Mouse (Mus musculus) megakaryocyte, embryonic 14.5 days (primary cell): ENCODE measurements around the gene Pde11a. TPM values are rescaled to one million over a fixed set of nuclear protein-coding genes. Genes with fewer than 3 reads are reported as not detected.

ENCODE experiments used
- H3K27me3 ChIP-seq: replicated peaks from 2 replicates; pipeline ENCODE3; 2012; ENCODE audit warnings: inconsistent platforms
- H3K36me3 ChIP-seq: replicated peaks from 2 replicates; pipeline ENCODE3; 2012; ENCODE audit warnings: low read length, inconsistent platforms, mixed read lengths
- H3K4me1 ChIP-seq: 2 replicates; pipeline ENCODE4 v1.6.1; 2012; ENCODE audit warnings: inconsistent platforms
- H3K4me3 ChIP-seq: replicated peaks from 2 replicates; pipeline ENCODE3; 2012; ENCODE audit warnings: moderate library complexity, mild to moderate bottlenecking, inconsistent platforms
- H3K9me3 ChIP-seq: 2 replicates; pipeline ENCODE4 v1.6.1; 2012; ENCODE audit warnings: inconsistent platforms
- FLI1 ChIP-seq: IDR thresholded peaks from 2 replicates; pipeline ENCODE4 v1.6.1; 2012; ENCODE audit warnings: low read length, inconsistent platforms, mixed read lengths
- GATA1 ChIP-seq: IDR thresholded peaks from 3 replicates; pipeline ENCODE4 v1.6.1; 2012; ENCODE audit warnings: mixed read lengths, low read length, inconsistent platforms, borderline replicate concordance
- polyA plus RNA-seq: library from polyadenylated mRNA; stranded (reverse); fragments of >175 nt; gene quantifications from 2 replicates; pipeline ENCODE4 v1.2.3, GENCODE M21; 2012; ENCODE audit warnings: low replicate concordance; ENCODE audit not compliant: insufficient read depth

Pde11a gene
- polyA plus RNA-seq, 1 experiment: not detected

- H3K9me3 ChIP-seq: peaks cover 14% of the 10 kb centered on the region
- no peaks in the 10 kb centered on the region for H3K27me3 ChIP-seq
- H3K4me3 ChIP-seq: no peak overlapping the region
- TF ChIP-seq GATA1: no peak
- no peak for TF ChIP-seq FLI1
- H3K36me3 ChIP-seq: no peaks in the 10 kb centered on the region
- H3K4me1 ChIP-seq: peaks cover 6% of the 10 kb centered on the region; the same call in 1 of the 2 replicates
Observed at GRCm38 (mm10) chr2:76264258-76264657, 74.3 kb downstream of the Pde11a start.

GRCm38 (mm10) chr2:76262661-76263060 is 75.9 kb downstream of the Pde11a start:
- Histone ChIP-seq H3K36me3 (no peaks in the 10 kb centered on the region), H3K4me1 (peaks cover 6% of the 10 kb centered on the region; the same call in 1 of the 2 replicates), H3K27me3 (no peaks in the 10 kb centered on the region), H3K4me3 (no peak overlapping the region), H3K9me3 (peaks cover 14% of the 10 kb centered on the region)
- TF ChIP-seq FLI1 (no peak), GATA1 (no peak)

GRCm38 (mm10) chr2:76254833-76255232 is 83.7 kb downstream of the Pde11a start:
- Histone ChIP-seq H3K9me3 (peaks cover 4% of the 10 kb centered on the region; the same call in 1 of the 2 replicates), H3K4me1 (0 out of 2 replicates have a peak, but pooled peaks cover 5% of the 10 kb centered on the region), H3K4me3 (peak overlapping the region; percentile 66), H3K36me3 (no peaks in the 10 kb centered on the region), H3K27me3 (no peaks in the 10 kb centered on the region)
- TF ChIP-seq FLI1 (no peak), GATA1 (no peak)

GRCm38 (mm10) chr2:76251379-76251778 is 87.2 kb downstream of the Pde11a start:
- no peaks in the 10 kb centered on the region for H3K36me3 ChIP-seq
- H3K9me3 ChIP-seq: peaks cover 4% of the 10 kb centered on the region; the same call in 1 of the 2 replicates
- H3K4me3 ChIP-seq: no peak overlapping the region
- 0 out of 2 replicates have a peak, but pooled peaks cover 5% of the 10 kb centered on the region for H3K4me1 ChIP-seq
- H3K27me3 ChIP-seq: no peaks in the 10 kb centered on the region
- TF ChIP-seq FLI1 (no peak), GATA1 (no peak)

GRCm38 (mm10) chr2:76248242-76248641 is 90.3 kb downstream of the Pde11a start:
- Histone ChIP-seq H3K9me3 (peaks cover 4% of the 10 kb centered on the region; the same call in 1 of the 2 replicates), H3K4me3 (no peak overlapping the region), H3K27me3 (no peaks in the 10 kb centered on the region), H3K36me3 (no peaks in the 10 kb centered on the region), H3K4me1 (no peaks in the 10 kb centered on the region)
- TF ChIP-seq GATA1 (no peak), FLI1 (no peak)

- no peak overlapping the region for H3K4me3 ChIP-seq
- no peak for TF ChIP-seq GATA1
- H3K4me1 ChIP-seq: no peaks in the 10 kb centered on the region
- no peaks in the 10 kb centered on the region for H3K27me3 ChIP-seq
- H3K9me3 ChIP-seq: peaks cover 13% of the 10 kb centered on the region; the same call in 1 of the 2 replicates
- H3K36me3 ChIP-seq: no peaks in the 10 kb centered on the region
Observed at GRCm38 (mm10) chr2:76239175-76239574, 99.4 kb downstream of the Pde11a start.

GRCm38 (mm10) chr2:76238496-76238895 is 100.1 kb downstream of the Pde11a start:
- Histone ChIP-seq H3K36me3 (no peaks in the 10 kb centered on the region), H3K9me3 (peaks cover 13% of the 10 kb centered on the region; the same call in 1 of the 2 replicates), H3K4me1 (no peaks in the 10 kb centered on the region), H3K4me3 (no peak overlapping the region), H3K27me3 (no peaks in the 10 kb centered on the region)
- TF ChIP-seq FLI1 (no peak), GATA1 (no peak)

- no peak overlapping the region for H3K4me3 ChIP-seq
- no peaks in the 10 kb centered on the region for H3K27me3 ChIP-seq
- TF ChIP-seq FLI1: no peak
- no peak for TF ChIP-seq GATA1
- H3K9me3 ChIP-seq: peaks cover 13% of the 10 kb centered on the region; the same call in 1 of the 2 replicates
- H3K36me3 ChIP-seq: no peaks in the 10 kb centered on the region
- H3K4me1 ChIP-seq: no peaks in the 10 kb centered on the region
Observed at GRCm38 (mm10) chr2:76237638-76238420, 100.7 kb downstream of the Pde11a start.

- H3K36me3 ChIP-seq: no peaks in the 10 kb centered on the region
- no peaks in the 10 kb centered on the region for H3K27me3 ChIP-seq
- no peaks in the 10 kb centered on the region for H3K9me3 ChIP-seq
- no peak overlapping the region for H3K4me3 ChIP-seq
- H3K4me1 ChIP-seq: peaks cover 12% of the 10 kb centered on the region
- no peak for TF ChIP-seq FLI1
- no peak for TF ChIP-seq GATA1
Observed at GRCm38 (mm10) chr2:76220364-76221108, 118.0 kb downstream of the Pde11a start.

GRCm38 (mm10) chr2:76219540-76219939 is 119.0 kb downstream of the Pde11a start:
- H3K36me3 ChIP-seq: no peaks in the 10 kb centered on the region
- H3K4me1 ChIP-seq: peaks cover 16% of the 10 kb centered on the region
- no peak for TF ChIP-seq GATA1
- no peak for TF ChIP-seq FLI1
- no peaks in the 10 kb centered on the region for H3K27me3 ChIP-seq
- peak overlapping the region; percentile 53 for H3K4me3 ChIP-seq
- H3K9me3 ChIP-seq: no peaks in the 10 kb centered on the region
